Mouse (Mus musculus): Measurements from ENCODE around the gene Tnrc6c. TPM values are rescaled to one million over a fixed set of nuclear protein-coding genes. Genes with fewer than 3 reads are reported as not detected.

Tnrc6c gene
- total and polyA plus RNA-seq, 3 experiments, result 6.9 to 16.7 (median 12.8) TPM

GRCm38 (mm10) chr11:117727031-117727430 is 72.9 kb downstream of the Tnrc6c start:
- dilution Hi-C loops (cut with MboI; ENCODE audit: extremely low pct_ligation_motif_present, extremely low pct_unique_long_range_greater_than_20kb, low sequenced_read_pairs), result no loop called here
- Histone ChIP-seq H3K79me2 (replicated peaks; ENCODE audit: control insufficient read depth, extremely low read depth, insufficient read depth, poor library complexity, severe bottlenecking) (no peaks in the 10 kb centered on the region), H3K36me3 (replicated peaks in 1 of 2; ENCODE audit: control insufficient read depth in 1 of 2, insufficient read depth in 1 of 2, low read length in 1 of 2) (peaks cover 19 to 26% of the 10 kb centered on the region in 2 experiments), H3K27me3 (replicated peaks) (no peaks in the 10 kb centered on the region), H3K4me1 (ENCODE audit: control insufficient read depth in 1 of 2, insufficient read depth in 2 of 2) (peaks cover 3 to 58% of the 10 kb centered on the region in 2 experiments; a peak in 3 of 4 replicates), H3K9ac (ENCODE audit: insufficient read depth, low read depth) (no peak overlapping the region), H3K27ac (ENCODE audit: insufficient read depth, low read depth) (no peak overlapping the region), H3K4me3 (replicated peaks in 1 of 3; ENCODE audit: low read depth in 2 of 3, low read length in 2 of 3, poor library complexity in 1 of 3) (no peak overlapping the region), H3K4me2 (ENCODE audit: insufficient read depth, low read depth, poor library complexity, severe bottlenecking) (no peak overlapping the region), H3K9me3 (replicated peaks; ENCODE audit: low read length) (no peaks in the 10 kb centered on the region)
- TF ChIP-seq MAX (IDR thresholded peaks at IDR 0.05; ENCODE audit: low read length), result no peak
- TF ChIP-seq MAZ (IDR thresholded peaks at IDR 0.05; ENCODE audit: low read depth, low read length), result no peak
- TF ChIP-seq RCOR1 (conservative IDR thresholded peaks at IDR 0.05; ENCODE audit: low read depth, low read length), result no peak
- TF ChIP-seq NRF1 (IDR thresholded peaks at IDR 0.05; ENCODE audit: low read depth, low read length), result no peak
- TF ChIP-seq POLR2A (IDR thresholded peaks at IDR 0.05; ENCODE audit: low read depth, low read length), result no peak
- no peak for TF ChIP-seq E2F4 (IDR thresholded peaks at IDR 0.05; ENCODE audit: insufficient replicate concordance, low read depth, low read length)
- TF ChIP-seq EP300 (IDR thresholded peaks at IDR 0.05; ENCODE audit: low read length), result no peak
- TF ChIP-seq HCFC1 (IDR thresholded peaks at IDR 0.05; ENCODE audit: low read depth, low read length), result no peak
- TF ChIP-seq TBP (conservative IDR thresholded peaks at IDR 0.05; ENCODE audit: low read depth, low read length), result no peak
- TF ChIP-seq ZNF384 (IDR thresholded peaks at IDR 0.05; ENCODE audit: low read depth, low read length), result no peak
- TF ChIP-seq SMC3 (IDR thresholded peaks at IDR 0.05; ENCODE audit: low read depth, low read length), result no peak
- TF ChIP-seq PAX5 (IDR thresholded peaks at IDR 0.05; ENCODE audit: low read length), result no peak
- in situ Hi-C loops (cut with MboI; ENCODE audit: low pct_ligation_motif_present, low pct_unique_long_range_greater_than_20kb, low sequenced_read_pairs), result no loop called here
- no peak for DNase-seq (ENCODE audit: extremely low read depth)

GRCm38 (mm10) chr11:117728245-117728644 is 74.2 kb downstream of the Tnrc6c start:
- no peaks in the 10 kb centered on the region for H3K27me3 ChIP-seq (replicated peaks)
- H3K27ac ChIP-seq (ENCODE audit: insufficient read depth, low read depth), result no peak overlapping the region
- peaks cover 3 to 57% of the 10 kb centered on the region in 2 experiments; a peak in 3 of 4 replicates for H3K4me1 ChIP-seq (ENCODE audit: control insufficient read depth in 1 of 2, insufficient read depth in 2 of 2)
- in situ Hi-C loops (cut with MboI; ENCODE audit: low pct_ligation_motif_present, low pct_unique_long_range_greater_than_20kb, low sequenced_read_pairs), result no loop called here
- H3K36me3 ChIP-seq (replicated peaks in 1 of 2; ENCODE audit: control insufficient read depth in 1 of 2, insufficient read depth in 1 of 2, low read length in 1 of 2), result peaks cover 14 to 21% of the 10 kb centered on the region in 2 experiments
- no peak overlapping the region for H3K4me3 ChIP-seq (replicated peaks in 1 of 3; ENCODE audit: low read depth in 2 of 3, low read length in 2 of 3, poor library complexity in 1 of 3)
- H3K9ac ChIP-seq (ENCODE audit: insufficient read depth, low read depth), result no peak overlapping the region
- TF ChIP-seq ZMIZ1 (IDR thresholded peaks at IDR 0.05; ENCODE audit: low read depth, low read length), result peak; percentile 31; the same call in 1 of the 2 replicates
- no peak for TF ChIP-seq MAZ (IDR thresholded peaks at IDR 0.05; ENCODE audit: low read depth, low read length)
- TF ChIP-seq SIN3A (IDR thresholded peaks at IDR 0.05; ENCODE audit: low read length), result no peak
- peak; percentile 57 for TF ChIP-seq POLR2AphosphoS2 (IDR thresholded peaks at IDR 0.05; ENCODE audit: low read depth, low read length)
- no peak overlapping the region for H3K4me2 ChIP-seq (ENCODE audit: insufficient read depth, low read depth, poor library complexity, severe bottlenecking)
- DNase-seq (ENCODE audit: extremely low read depth), result no peak
- dilution Hi-C loops (cut with MboI; ENCODE audit: extremely low pct_ligation_motif_present, extremely low pct_unique_long_range_greater_than_20kb, low sequenced_read_pairs), result no loop called here
- no peaks in the 10 kb centered on the region for H3K9me3 ChIP-seq (replicated peaks; ENCODE audit: low read length)
- no peaks in the 10 kb centered on the region for H3K79me2 ChIP-seq (replicated peaks; ENCODE audit: control insufficient read depth, extremely low read depth, insufficient read depth, poor library complexity, severe bottlenecking)

GRCm38 (mm10) chr11:117728841-117729240 is 74.8 kb downstream of the Tnrc6c start:
- no peak for DNase-seq (ENCODE audit: extremely low read depth)
- Histone ChIP-seq H3K9me3 (replicated peaks; ENCODE audit: low read length) (no peaks in the 10 kb centered on the region), H3K27ac (ENCODE audit: insufficient read depth, low read depth) (no peak overlapping the region), H3K27me3 (replicated peaks) (no peaks in the 10 kb centered on the region), H3K4me1 (ENCODE audit: control insufficient read depth in 1 of 2, insufficient read depth in 2 of 2) (peaks cover 3 to 53% of the 10 kb centered on the region in 2 experiments; a peak in 3 of 4 replicates), H3K4me2 (ENCODE audit: insufficient read depth, low read depth, poor library complexity, severe bottlenecking) (no peak overlapping the region), H3K4me3 (replicated peaks in 1 of 3; ENCODE audit: low read depth in 2 of 3, low read length in 2 of 3, poor library complexity in 1 of 3) (no peak overlapping the region), H3K79me2 (replicated peaks; ENCODE audit: control insufficient read depth, extremely low read depth, insufficient read depth, poor library complexity, severe bottlenecking) (no peaks in the 10 kb centered on the region), H3K9ac (ENCODE audit: insufficient read depth, low read depth) (no peak overlapping the region), H3K36me3 (replicated peaks in 1 of 2; ENCODE audit: control insufficient read depth in 1 of 2, insufficient read depth in 1 of 2, low read length in 1 of 2) (peaks cover 14 to 21% of the 10 kb centered on the region in 2 experiments)
- dilution Hi-C loops (cut with MboI; ENCODE audit: extremely low pct_ligation_motif_present, extremely low pct_unique_long_range_greater_than_20kb, low sequenced_read_pairs) (no loop called here), in situ Hi-C loops (cut with MboI; ENCODE audit: low pct_ligation_motif_present, low pct_unique_long_range_greater_than_20kb, low sequenced_read_pairs) (no loop called here)
- no peak for TF ChIP-seq POLR2A (IDR thresholded peaks at IDR 0.05; ENCODE audit: low read depth, low read length)
- TF ChIP-seq NELFE (IDR thresholded peaks at IDR 0.05; ENCODE audit: low read depth, low read length), result no peak
- TF ChIP-seq PAX5 (IDR thresholded peaks at IDR 0.05; ENCODE audit: low read length), result no peak
- TF ChIP-seq MAZ (IDR thresholded peaks at IDR 0.05; ENCODE audit: low read depth, low read length), result no peak
- no peak for TF ChIP-seq RCOR1 (conservative IDR thresholded peaks at IDR 0.05; ENCODE audit: low read depth, low read length)
- no peak for TF ChIP-seq ZC3H11A (IDR thresholded peaks at IDR 0.05; ENCODE audit: low read depth, low read length)
- no peak for TF ChIP-seq UBTF (IDR thresholded peaks at IDR 0.05; ENCODE audit: low read depth, low read length)
- TF ChIP-seq ETS1 (conservative IDR thresholded peaks at IDR 0.05; ENCODE audit: low read depth, low read length), result no peak
- no peak for TF ChIP-seq MAFK (IDR thresholded peaks at IDR 0.05; ENCODE audit: insufficient replicate concordance, low read length)
- no peak for TF ChIP-seq SMC3 (IDR thresholded peaks at IDR 0.05; ENCODE audit: low read depth, low read length)
- TF ChIP-seq CHD2 (IDR thresholded peaks at IDR 0.05; ENCODE audit: low read length), result no peak
- no peak for TF ChIP-seq NRF1 (IDR thresholded peaks at IDR 0.05; ENCODE audit: low read depth, low read length)
- no peak for TF ChIP-seq CTCF (conservative IDR thresholded peaks at IDR 0.05 in 1 of 2, IDR thresholded peaks at IDR 0.05 in 1 of 2; ENCODE audit: low read depth in 2 of 2, low read length in 2 of 2)
- no peak for TF ChIP-seq SIN3A (IDR thresholded peaks at IDR 0.05; ENCODE audit: low read length)
- no peak for TF ChIP-seq GABPA (IDR thresholded peaks at IDR 0.05; ENCODE audit: insufficient replicate concordance, low read depth, low read length)
- no peak for TF ChIP-seq JUN (IDR thresholded peaks at IDR 0.05; ENCODE audit: insufficient read depth, low read depth, low read length)
- TF ChIP-seq ZMIZ1 (IDR thresholded peaks at IDR 0.05; ENCODE audit: low read depth, low read length), result no peak
- TF ChIP-seq RAD21 (IDR thresholded peaks at IDR 0.05; ENCODE audit: low read depth, low read length), result no peak
- TF ChIP-seq CHD1 (IDR thresholded peaks at IDR 0.05; ENCODE audit: low read depth, low read length), result no peak
